Mouse (Mus musculus) MEL (cell line): ENCODE results near the gene Klhl31. TPM values are rescaled to one million over a fixed set of nuclear protein-coding genes. Genes with fewer than 3 reads are reported as not detected.

Source experiments
- DNase-seq: peaks from one replicate; pipeline ENCODE4 v3.0.0; 2011; ENCODE audit warnings: low read depth, low spot score
- H3K27ac ChIP-seq: 2 replicates; pipeline ENCODE4 v1.5.1; 2012; ENCODE audit warnings: low read depth, mild to moderate bottlenecking, control low read depth, low read length, moderate library complexity; ENCODE audit not compliant: control insufficient read depth
- H3K27me3 ChIP-seq, 2 experiments: fragments of 150-350 bp in 1 of 2; sonication (generic) in 1 of 2; 2 replicates each; pipeline ENCODE4 v1.6.1; 2012; ENCODE audit warnings: low read length in 2 of 2, mild to moderate bottlenecking in 2 of 2, improper control_type of control experiment in 1 of 2, moderate library complexity in 1 of 2; ENCODE audit not compliant: insufficient read depth in 2 of 2, control insufficient read depth in 1 of 2
- H3K36me3 ChIP-seq, 2 experiments: 2 replicates each; pipeline ENCODE4 v1.6.1; 2012 to 2014; ENCODE audit warnings: low read length in 2 of 2, improper control_type of control experiment in 1 of 2, inconsistent platforms in 1 of 2, mild to moderate bottlenecking in 1 of 2; ENCODE audit not compliant: insufficient read depth in 2 of 2, control insufficient read depth in 1 of 2
- H3K4me1 ChIP-seq, 2 experiments: fragments of 150-350 bp in 1 of 2; sonication (generic) in 1 of 2; 2 replicates each; pipeline ENCODE4 v1.6.1; 2012; ENCODE audit warnings: low read length in 2 of 2, improper control_type of control experiment in 1 of 2, mild to moderate bottlenecking in 1 of 2; ENCODE audit not compliant: insufficient read depth in 2 of 2, control insufficient read depth in 1 of 2
- H3K4me3 ChIP-seq, 2 experiments: fragments of 150-350 bp in 1 of 2; sonication (generic) in 1 of 2; 2 replicates each; pipeline ENCODE4 v1.5.1; 2012; ENCODE audit warnings: low read depth in 2 of 2, low read length in 2 of 2, mild to moderate bottlenecking in 2 of 2, moderate library complexity in 2 of 2, control low read depth in 1 of 2, improper control_type of control experiment in 1 of 2; ENCODE audit not compliant: control insufficient read depth in 1 of 2, insufficient read depth in 1 of 2
- H3K79me2 ChIP-seq: 2 replicates; pipeline ENCODE4 v1.6.1; 2012; ENCODE audit warnings: mild to moderate bottlenecking, low read length, moderate library complexity; ENCODE audit not compliant: control insufficient read depth, poor library complexity, insufficient read depth
- H3K9ac ChIP-seq: 2 replicates; pipeline ENCODE4 v1.6.1; 2012; ENCODE audit warnings: low read depth, mild to moderate bottlenecking, control low read depth, low read length, moderate library complexity; ENCODE audit not compliant: control insufficient read depth, poor library complexity, severe bottlenecking
- H3K9me3 ChIP-seq: fragments of 150-350 bp; sonication (generic); replicated peaks from 2 replicates; pipeline ENCODE4 v1.6.1; 2012; ENCODE audit warnings: mild to moderate bottlenecking, low read length, improper control_type of control experiment, moderate library complexity; ENCODE audit not compliant: insufficient read depth
- ELF1 ChIP-seq: IDR thresholded peaks from 2 replicates; pipeline ENCODE4 v1.6.1; 2014; ENCODE audit warnings: low read depth, mild to moderate bottlenecking, inconsistent platforms, low read length, improper control_type of control experiment, moderate library complexity
- GABPA ChIP-seq: IDR thresholded peaks from 2 replicates; pipeline ENCODE4 v1.6.1; 2012; ENCODE audit warnings: low read depth, mild to moderate bottlenecking, inconsistent platforms, low read length, improper control_type of control experiment, moderate library complexity
- MEF2A ChIP-seq: IDR thresholded peaks from 2 replicates; pipeline ENCODE4 v1.6.1; 2014; ENCODE audit warnings: low read depth, mild to moderate bottlenecking, inconsistent platforms, low read length, improper control_type of control experiment; ENCODE audit not compliant: poor library complexity, insufficient replicate concordance, severe bottlenecking; ENCODE audit errors: extremely low read depth
- MYC ChIP-seq: IDR thresholded peaks from 2 replicates; pipeline ENCODE4 v1.6.1; 2011; ENCODE audit warnings: low read depth, mild to moderate bottlenecking, low read length, improper control_type of control experiment, moderate library complexity
- NELFE ChIP-seq: IDR thresholded peaks from 2 replicates; pipeline ENCODE4 v1.6.1; 2011; ENCODE audit warnings: low read depth, low read length, improper control_type of control experiment
- POLR2AphosphoS2 ChIP-seq: IDR thresholded peaks from 2 replicates; pipeline ENCODE4 v1.6.1; 2011; ENCODE audit warnings: low read length, improper control_type of control experiment
- RAD21 ChIP-seq: IDR thresholded peaks from 2 replicates; pipeline ENCODE4 v1.6.1; 2011; ENCODE audit warnings: mild to moderate bottlenecking, low read depth, low read length, improper control_type of control experiment
- RCOR1 ChIP-seq: IDR thresholded peaks from 2 replicates; pipeline ENCODE4 v1.6.1; 2012; ENCODE audit warnings: low read depth, mild to moderate bottlenecking, inconsistent platforms, low read length, improper control_type of control experiment
- SIN3A ChIP-seq: IDR thresholded peaks from 2 replicates; pipeline ENCODE4 v1.6.1; 2012; ENCODE audit warnings: low read length, improper control_type of control experiment, inconsistent platforms
- TAL1 ChIP-seq: IDR thresholded peaks from 2 replicates; pipeline ENCODE4 v1.6.1; 2012; ENCODE audit warnings: mild to moderate bottlenecking, inconsistent platforms, low read length, moderate library complexity, mixed read lengths
- TBP ChIP-seq: IDR thresholded peaks from 2 replicates; pipeline ENCODE4 v1.8.0; 2011; ENCODE audit warnings: low read depth, low read length, improper control_type of control experiment
- UBTF ChIP-seq: IDR thresholded peaks from 2 replicates; pipeline ENCODE4 v1.6.1; 2012; ENCODE audit warnings: low read depth, mild to moderate bottlenecking, inconsistent platforms, low read length, improper control_type of control experiment, moderate library complexity, borderline replicate concordance; ENCODE audit not compliant: insufficient read depth
- USF1 ChIP-seq: IDR thresholded peaks from 2 replicates; pipeline ENCODE4 v1.6.1; 2014; ENCODE audit warnings: low read depth, mild to moderate bottlenecking, inconsistent platforms, low read length, improper control_type of control experiment, moderate library complexity
- USF2 ChIP-seq, 2 experiments: IDR thresholded peaks; 2 replicates each; pipeline ENCODE4 v1.6.1; 2011 to 2012; ENCODE audit warnings: improper control_type of control experiment in 2 of 2, low read length in 2 of 2, borderline replicate concordance in 1 of 2, inconsistent platforms in 1 of 2, low read depth in 1 of 2, mild to moderate bottlenecking in 1 of 2; ENCODE audit not compliant: insufficient read depth in 1 of 2
- ZKSCAN1 ChIP-seq: IDR thresholded peaks from 2 replicates; pipeline ENCODE4 v1.6.1; 2012; ENCODE audit warnings: low read depth, mild to moderate bottlenecking, inconsistent platforms, low read length, improper control_type of control experiment, moderate library complexity
- ZNF384 ChIP-seq: IDR thresholded peaks from 2 replicates; pipeline ENCODE4 v1.6.1; 2012; ENCODE audit warnings: low read depth, mild to moderate bottlenecking, inconsistent platforms, low read length, improper control_type of control experiment
- polyA plus RNA-seq, 2 experiments: library from polyadenylated mRNA; stranded (reverse) in 1 of 2; unstranded in 1 of 2; fragments of >175 nt in 1 of 2; fragments of >200 nt in 1 of 2; gene quantifications; 2 replicates each; pipeline versions ENCODE4 v1.2.1 to v1.2.4; 2012; ENCODE audit warnings: low replicate concordance in 2 of 2, low read depth in 1 of 2; ENCODE audit not compliant: insufficient read length in 2 of 2, insufficient read depth in 1 of 2, missing spikeins in 1 of 2
- total RNA-seq: library from RNA; depleted of rRNA; stranded (reverse); fragments of 300-350 nt; gene quantifications from 2 replicates; pipeline ENCODE4 v1.2.3, GENCODE M21; 2012

Klhl31 gene
- total and polyA plus RNA-seq, 3 experiments, result not detected

GRCm38 (mm10) chr9:77622874-77623273 is 13.4 kb upstream of the Klhl31 start:
- H3K36me3 ChIP-seq, result no peaks in the 10 kb centered on the region
- TF ChIP-seq MEF2A, result no peak
- TF ChIP-seq ZKSCAN1, result no peak
- TF ChIP-seq MYC, result no peak
- TF ChIP-seq NELFE, result no peak
- no peak for TF ChIP-seq RCOR1
- TF ChIP-seq SIN3A, result no peak
- H3K4me3 ChIP-seq, result no peak overlapping the region
- no peak overlapping the region for H3K27ac ChIP-seq
- no peaks in the 10 kb centered on the region for H3K9me3 ChIP-seq
- no peak overlapping the region for H3K9ac ChIP-seq
- no peak for DNase-seq
- no peaks in the 10 kb centered on the region for H3K4me1 ChIP-seq
- H3K27me3 ChIP-seq, result no peaks in the 10 kb centered on the region; a peak in 2 of 4 replicates
- H3K79me2 ChIP-seq, result no peaks in the 10 kb centered on the region

- Histone ChIP-seq H3K27me3 (no peaks in the 10 kb centered on the region; a peak in 2 of 4 replicates), H3K27ac (no peak overlapping the region), H3K36me3 (no peaks in the 10 kb centered on the region), H3K4me3 (no peak overlapping the region), H3K9me3 (no peaks in the 10 kb centered on the region), H3K4me1 (no peaks in the 10 kb centered on the region), H3K79me2 (no peaks in the 10 kb centered on the region), H3K9ac (no peak overlapping the region)
- TF ChIP-seq UBTF (no peak), USF2 (IDR thresholded peaks at IDR 0.05; ENCODE audit: borderline replicate concordance in 1 of 2, insufficient read depth in 1 of 2, low read depth in 1 of 2, low read length in 2 of 2) (no peak), ZNF384 (no peak), USF1 (no peak), ELF1 (no peak), TAL1 (no peak), POLR2AphosphoS2 (no peak), RAD21 (no peak), RCOR1 (no peak), GABPA (no peak), MYC (no peak), TBP (no peak)
- DNase-seq, result no peak
Measured at GRCm38 (mm10) chr9:77623318-77624050, 12.8 kb upstream of the Klhl31 start.
